Comparison of ENCODE assay signal across 8 mouse cellular contexts in genomic region chr1:177322307-177322685, GRCm38 (mm10).
DNase-seq lines count a peak whose midpoint lies in the region; ATAC-seq lines count a peak whose summit lies in the region.

No protein-coding gene starts in this region.

- peak overlapping the region; percentile 25 for H3K9ac ChIP-seq in kidney, embryonic 15.5 days
- peak overlapping the region; percentile 40; the same call in 1 of the 2 replicates for H3K9ac ChIP-seq in intestine, embryonic 16.5 days (ENCODE audit: low read depth, low read length)
- H3K9ac ChIP-seq in neural tube, embryonic 14.5 days (replicated peaks; ENCODE audit: low read depth, low read length) = peak overlapping the region; percentile 13; the same call in 1 of the 2 replicates

- no peak for DNase-seq in kidney, adult 11 months
- peak; percentile 49 for DNase-seq in embryonic facial prominence, embryonic 10.5 days (ENCODE audit: low spot score)
- DNase-seq in T-cell, adult 2 months (ENCODE audit: low spot score) = no peak
- DNase-seq in natural killer cell, adult 2 months (ENCODE audit: low spot score in 2 of 2) = no peak
- DNase-seq in thymus, postnatal 14 days = no peak

- no peak overlapping the region for H3K27ac ChIP-seq in kidney, embryonic 15.5 days
- H3K27ac ChIP-seq in embryonic facial prominence, embryonic 10.5 days (replicated peaks) = peak overlapping the region; percentile 84
- H3K27ac ChIP-seq in intestine, embryonic 16.5 days (ENCODE audit: low read length) = no peak overlapping the region
- H3K27ac ChIP-seq in neural tube, embryonic 14.5 days (ENCODE audit: low read depth, low read length) = no peak overlapping the region

- WGBS in kidney, embryonic 15.5 days = 9% methylated on average over 6 of the region's 6 CpGs
- WGBS in embryonic facial prominence, embryonic 10.5 days = 3% methylated on average over 6 of the region's 6 CpGs
- WGBS in intestine, embryonic 16.5 days = 14% methylated on average over 6 of the region's 6 CpGs
- 6% methylated on average over 6 of the region's 6 CpGs for WGBS in neural tube, embryonic 14.5 days

- H3K4me2 ChIP-seq in kidney, embryonic 15.5 days = peak overlapping the region; percentile 95
- H3K4me2 ChIP-seq in intestine, embryonic 16.5 days (ENCODE audit: low read depth, low read length) = peak overlapping the region; percentile 93
- peak overlapping the region; percentile 55 for H3K4me2 ChIP-seq in neural tube, embryonic 14.5 days (ENCODE audit: low read depth, low read length)

- ATAC-seq in kidney, embryonic 15.5 days (replicated peaks; ENCODE audit: low FRiP score) = peak; percentile 71
- ATAC-seq in intestine, embryonic 16.5 days = no peak
- peak; percentile 65 for ATAC-seq in neural tube, embryonic 14.5 days (ENCODE audit: low read depth)

- no peaks in the 10 kb centered on the region for H3K9me3 ChIP-seq in kidney, embryonic 15.5 days (replicated peaks)
- no peaks in the 10 kb centered on the region for H3K9me3 ChIP-seq in embryonic facial prominence, embryonic 10.5 days
- H3K9me3 ChIP-seq in intestine, embryonic 16.5 days (ENCODE audit: control insufficient read depth, low read length) = no peaks in the 10 kb centered on the region
- H3K9me3 ChIP-seq in neural tube, embryonic 14.5 days (ENCODE audit: control insufficient read depth, low read length) = no peaks in the 10 kb centered on the region; the same call in 1 of the 2 replicates

- no peaks in the 10 kb centered on the region for H3K36me3 ChIP-seq in kidney, embryonic 15.5 days
- H3K36me3 ChIP-seq in embryonic facial prominence, embryonic 10.5 days (replicated peaks) = no peaks in the 10 kb centered on the region
- H3K36me3 ChIP-seq in intestine, embryonic 16.5 days (ENCODE audit: control insufficient read depth, insufficient read depth, low read length) = no peaks in the 10 kb centered on the region
- H3K36me3 ChIP-seq in neural tube, embryonic 14.5 days (ENCODE audit: control insufficient read depth, insufficient read depth, low read length) = no peaks in the 10 kb centered on the region

- H3K4me3 ChIP-seq in kidney, embryonic 15.5 days (replicated peaks) = peak overlapping the region; percentile 53
- H3K4me3 ChIP-seq in embryonic facial prominence, embryonic 10.5 days = peak overlapping the region; percentile 65
- H3K4me3 ChIP-seq in intestine, embryonic 16.5 days (ENCODE audit: low read length) = peak overlapping the region; percentile 49
- H3K4me3 ChIP-seq in neural tube, embryonic 14.5 days (ENCODE audit: low read depth, low read length) = peak overlapping the region; percentile 32

- peaks cover 12% of the 10 kb centered on the region for H3K4me1 ChIP-seq in kidney, embryonic 15.5 days
- peaks cover 26% of the 10 kb centered on the region for H3K4me1 ChIP-seq in embryonic facial prominence, embryonic 10.5 days
- peaks cover 4% of the 10 kb centered on the region for H3K4me1 ChIP-seq in intestine, embryonic 16.5 days (ENCODE audit: control insufficient read depth, insufficient read depth, low read length)
- H3K4me1 ChIP-seq in neural tube, embryonic 14.5 days (ENCODE audit: control insufficient read depth, insufficient read depth, low read length) = no peaks in the 10 kb centered on the region

- no peaks in the 10 kb centered on the region for H3K27me3 ChIP-seq in kidney, embryonic 15.5 days
- H3K27me3 ChIP-seq in embryonic facial prominence, embryonic 10.5 days (replicated peaks; ENCODE audit: low read depth, poor library complexity, severe bottlenecking) = peaks cover 9% of the 10 kb centered on the region; the same call in 1 of the 2 replicates
- H3K27me3 ChIP-seq in intestine, embryonic 16.5 days (replicated peaks; ENCODE audit: control insufficient read depth, insufficient read depth, low read length) = 0 out of 2 replicates have a peak, but pooled peaks cover 5% of the 10 kb centered on the region
- H3K27me3 ChIP-seq in neural tube, embryonic 14.5 days (ENCODE audit: control insufficient read depth, insufficient read depth, low read length) = no peaks in the 10 kb centered on the region
